Mouse (Mus musculus): Measurements from ENCODE around the gene Gm2163. TPM values are rescaled to one million over a fixed set of nuclear protein-coding genes. Genes with fewer than 3 reads are reported as not detected.
"Not testable (repeated sequence)": the region's sequence is repeated elsewhere in the genome, so short reads cannot be mapped to it uniquely, and the experiment has no call there.

Gm2163 gene
- polyA plus RNA-seq (2015; fragmentation: Nextera tagmentation; extraction: Ambion mirVana), result not detected in 2 replicates

- not testable (repeated sequence) for H3K9ac ChIP-seq (replicated peaks); H3K27ac ChIP-seq (ENCODE audit: low read depth); DNase-seq; H3K4me2 ChIP-seq (ENCODE audit: low read depth, low read length); H3K27me3 ChIP-seq (ENCODE audit: insufficient read depth, low read length); H3K9me3 ChIP-seq (ENCODE audit: low read length); H3K4me1 ChIP-seq (ENCODE audit: insufficient read depth); ATAC-seq; H3K36me3 ChIP-seq (replicated peaks; ENCODE audit: insufficient read depth, low read length); H3K4me3 ChIP-seq (ENCODE audit: low read depth, low read length)
- no CpG with 5 or more reads among the region's 5 CpGs for WGBS (ENCODE audit: insufficient replicate concordance)
These were observed at the start of gene Gm2163 for GRCm38 (mm10) chr4:42466452-42466851. TSS of gene Gm2163 (plus strand) at chr4:42466752.

GRCm38 (mm10) chr4:42439078-42439477 lies 27.5 kb upstream of the Gm2163 start, which contains the start of gene Gm21586:
TSS of gene Gm21586 (plus strand) at chr4:42439378.
- H3K4me1 ChIP-seq (ENCODE audit: insufficient read depth); H3K4me3 ChIP-seq (ENCODE audit: low read depth, low read length); H3K36me3 ChIP-seq (replicated peaks; ENCODE audit: insufficient read depth, low read length); H3K27me3 ChIP-seq (ENCODE audit: insufficient read depth, low read length); ATAC-seq; DNase-seq; H3K9me3 ChIP-seq (ENCODE audit: low read length); H3K4me2 ChIP-seq (ENCODE audit: low read depth, low read length); H3K27ac ChIP-seq (ENCODE audit: low read depth); H3K9ac ChIP-seq (replicated peaks): not testable (repeated sequence)
- WGBS (ENCODE audit: insufficient replicate concordance), result no CpG with 5 or more reads among the region's 18 CpGs

GRCm38 (mm10) chr4:42528075-42528474 lies 61.5 kb downstream of the Gm2163 start, which contains the start of gene Fam205a2:
TSS of gene Fam205a2 (minus strand) at chr4:42528175.
- not testable (repeated sequence) for H3K27me3 ChIP-seq (ENCODE audit: insufficient read depth, low read length); DNase-seq; H3K4me3 ChIP-seq (ENCODE audit: low read depth, low read length); H3K9me3 ChIP-seq (ENCODE audit: low read length); H3K36me3 ChIP-seq (replicated peaks; ENCODE audit: insufficient read depth, low read length); ATAC-seq; H3K4me1 ChIP-seq (ENCODE audit: insufficient read depth); H3K4me2 ChIP-seq (ENCODE audit: low read depth, low read length); H3K9ac ChIP-seq (replicated peaks); H3K27ac ChIP-seq (ENCODE audit: low read depth)
- no CpG with 5 or more reads among the region's 1 CpGs for WGBS (ENCODE audit: insufficient replicate concordance)

GRCm38 (mm10) chr4:42611895-42612294 lies 145.3 kb downstream of the Gm2163 start, which contains the start of gene Gm10591:
TSS of gene Gm10591 (plus strand) at chr4:42612195.
- not testable (repeated sequence) for H3K4me1 ChIP-seq (ENCODE audit: insufficient read depth); H3K27ac ChIP-seq (ENCODE audit: low read depth); H3K4me3 ChIP-seq (ENCODE audit: low read depth, low read length); H3K4me2 ChIP-seq (ENCODE audit: low read depth, low read length); DNase-seq; H3K36me3 ChIP-seq (replicated peaks; ENCODE audit: insufficient read depth, low read length); H3K27me3 ChIP-seq (ENCODE audit: insufficient read depth, low read length); ATAC-seq; H3K9me3 ChIP-seq (ENCODE audit: low read length); H3K9ac ChIP-seq (replicated peaks)
- no CpG with 5 or more reads among the region's 5 CpGs for WGBS (ENCODE audit: insufficient replicate concordance)

DNA sequence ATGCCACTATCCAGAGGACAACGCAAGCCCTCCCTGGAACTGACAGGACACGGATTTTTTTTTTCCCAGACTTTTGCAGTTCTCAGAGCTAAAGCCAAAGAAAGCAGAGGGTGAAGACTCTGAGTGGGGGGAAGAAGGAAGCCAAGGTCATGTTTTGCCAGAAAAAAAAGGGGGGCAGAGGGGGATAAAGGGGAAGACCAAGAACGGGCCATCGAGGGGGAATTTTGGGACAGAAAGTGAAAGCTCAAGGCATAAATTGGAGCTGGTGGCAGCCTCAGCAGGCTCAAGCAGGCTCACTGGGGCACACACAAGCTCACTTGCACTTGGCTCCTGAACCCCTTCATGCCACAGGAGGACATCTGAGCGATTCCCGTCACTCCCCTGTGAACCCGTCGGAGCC lies 162.9 kb downstream of the Gm2163 start, which contains the start of gene Gm2564:
TSS of gene Gm2564 (plus strand) at position 301 of the 400 bp plus-strand sequence.
- ATAC-seq; H3K4me1 ChIP-seq (ENCODE audit: insufficient read depth); H3K4me3 ChIP-seq (ENCODE audit: low read depth, low read length); H3K36me3 ChIP-seq (replicated peaks; ENCODE audit: insufficient read depth, low read length); H3K27me3 ChIP-seq (ENCODE audit: insufficient read depth, low read length); H3K27ac ChIP-seq (ENCODE audit: low read depth); DNase-seq; H3K4me2 ChIP-seq (ENCODE audit: low read depth, low read length); H3K9ac ChIP-seq (replicated peaks); H3K9me3 ChIP-seq (ENCODE audit: low read length): not testable (repeated sequence)
- no CpG with 5 or more reads among the region's 8 CpGs for WGBS (ENCODE audit: insufficient replicate concordance)

Other genes starting within 250 kb of the Gm2163 start
- gene Gm10600, start 226.1 kb upstream of the Gm2163 start, polyA plus RNA-seq (2015; fragmentation: Nextera tagmentation; extraction: Ambion mirVana), result not detected in 2 replicates
- gene Ccl21b, start 211.0 kb upstream of the Gm2163 start, polyA plus RNA-seq (2015; fragmentation: Nextera tagmentation; extraction: Ambion mirVana), result not detected in 2 replicates
- not detected in 2 replicates for gene Gm21953, start 172.5 kb upstream of the Gm2163 start, polyA plus RNA-seq (2015; fragmentation: Nextera tagmentation; extraction: Ambion mirVana)
- gene Fam205a3, start 148.4 kb upstream of the Gm2163 start, polyA plus RNA-seq (2015; fragmentation: Nextera tagmentation; extraction: Ambion mirVana), result not detected in 2 replicates
- gene Gm21586, start 27.4 kb upstream of the Gm2163 start, polyA plus RNA-seq (2015; fragmentation: Nextera tagmentation; extraction: Ambion mirVana), result not detected in 2 replicates
- not detected in 2 replicates for gene Fam205a2, start 61.4 kb downstream of the Gm2163 start, polyA plus RNA-seq (2015; fragmentation: Nextera tagmentation; extraction: Ambion mirVana)
- gene Gm10591, start 145.4 kb downstream of the Gm2163 start, polyA plus RNA-seq (2015; fragmentation: Nextera tagmentation; extraction: Ambion mirVana), result not detected in 2 replicates
- gene Gm2564, start 163.0 kb downstream of the Gm2163 start, polyA plus RNA-seq (2015; fragmentation: Nextera tagmentation; extraction: Ambion mirVana), result not detected in 2 replicates
- not detected in 2 replicates for gene Ccl27b, start 188.5 kb downstream of the Gm2163 start, polyA plus RNA-seq (2015; fragmentation: Nextera tagmentation; extraction: Ambion mirVana)
- gene Il11ra2, start 195.1 kb downstream of the Gm2163 start, polyA plus RNA-seq (2015; fragmentation: Nextera tagmentation; extraction: Ambion mirVana), result not detected in 2 replicates